Mouse (Mus musculus) midbrain, embryonic 10.5 days (tissue): Measurements from ENCODE around the gene Gpr174. TPM values are rescaled to one million over a fixed set of nuclear protein-coding genes. Genes with fewer than 3 reads are reported as not detected.

Source experiments
- DNase-seq: peaks from one replicate; pipeline ENCODE4 v3.0.0-alpha.2; 2017; ENCODE audit warnings: low spot score
- H3K27ac ChIP-seq: fragments of 300-500 bp; sonication (generic); replicated peaks from 2 replicates; pipeline ENCODE4 v1.5.1; 2016; ENCODE audit warnings: mild to moderate bottlenecking
- H3K27me3 ChIP-seq: fragments of 300-500 bp; sonication (generic); 2 replicates; pipeline ENCODE4 v1.6.1; 2016; ENCODE audit warnings: low read depth, mild to moderate bottlenecking; ENCODE audit not compliant: poor library complexity, severe bottlenecking
- H3K36me3 ChIP-seq: fragments of 300-500 bp; sonication (generic); 2 replicates; pipeline ENCODE4 v1.6.1; 2016; ENCODE audit warnings: mild to moderate bottlenecking, moderate library complexity
- H3K4me1 ChIP-seq: fragments of 300-500 bp; sonication (generic); 2 replicates; pipeline ENCODE4 v1.6.1; 2016
- H3K4me3 ChIP-seq: fragments of 300-500 bp; sonication (generic); 2 replicates; pipeline ENCODE4 v1.5.1; 2016; ENCODE audit warnings: mild to moderate bottlenecking, moderate library complexity
- H3K9me3 ChIP-seq: fragments of 300-500 bp; sonication (generic); replicated peaks from 2 replicates; pipeline ENCODE4 v1.6.1; 2016; ENCODE audit warnings: mild to moderate bottlenecking
- WGBS: fragments of 180-500 bp; shearing (Covaris S2); methylation state at CpG from one replicate; pipeline ENCODE4 v1.1.7; 2016; 5-methylcytosine and 5-hydroxymethylcytosine counted together
- polyA plus RNA-seq: library from polyadenylated mRNA; unstranded; fragments of >200 nt; fragmentation: Nextera tagmentation; extraction: Ambion mirVana; gene quantifications from 2 replicates; pipeline ENCODE4 v1.2.1, GENCODE M21; 2016

The Gpr174 gene
- polyA plus RNA-seq, 1 experiment from 2014 or later, result not detected

- no peaks in the 10 kb centered on the region for H3K4me1 ChIP-seq
- no peak for DNase-seq
- no peak overlapping the region for H3K27ac ChIP-seq
- no peaks in the 10 kb centered on the region for H3K36me3 ChIP-seq
- peaks cover 6% of the 10 kb centered on the region; the same call in 1 of the 2 replicates for H3K27me3 ChIP-seq
- 73% methylated on average over 5 of the region's 5 CpGs for WGBS
- no peak overlapping the region for H3K4me3 ChIP-seq
- H3K9me3 ChIP-seq, result no peaks in the 10 kb centered on the region
These were observed 56.9 kb downstream of the Gpr174 start for GRCm38 (mm10) chrX:107312533-107312932.

GRCm38 (mm10) chrX:107325697-107326381, 70.2 kb downstream of the Gpr174 start:
- no peak overlapping the region for H3K27ac ChIP-seq
- H3K27me3 ChIP-seq, result no peaks in the 10 kb centered on the region
- 94% methylated on average over 8 of the region's 8 CpGs for WGBS
- H3K9me3 ChIP-seq, result no peaks in the 10 kb centered on the region
- no peaks in the 10 kb centered on the region for H3K4me1 ChIP-seq
- no peak overlapping the region for H3K4me3 ChIP-seq
- DNase-seq, result no peak
- H3K36me3 ChIP-seq, result no peaks in the 10 kb centered on the region

GRCm38 (mm10) chrX:107329849-107330248, 74.2 kb downstream of the Gpr174 start:
- DNase-seq, result no peak

GRCm38 (mm10) chrX:107336609-107337008, 80.9 kb downstream of the Gpr174 start:
- no peaks in the 10 kb centered on the region for H3K4me1 ChIP-seq
- WGBS, result 87% methylated on average over 1 of the region's 1 CpGs
- H3K4me3 ChIP-seq, result no peak overlapping the region
- DNase-seq, result no peak
- no peak overlapping the region for H3K27ac ChIP-seq
- no peaks in the 10 kb centered on the region for H3K9me3 ChIP-seq
- no peaks in the 10 kb centered on the region for H3K36me3 ChIP-seq
- no peaks in the 10 kb centered on the region for H3K27me3 ChIP-seq

More at GRCm38 (mm10) chrX:107329849-107330248, 74.2 kb downstream of the Gpr174 start:
- H3K27me3 ChIP-seq, result no peaks in the 10 kb centered on the region
- WGBS, result 81% methylated on average over 3 of the region's 3 CpGs
- no peak overlapping the region for H3K4me3 ChIP-seq
- no peaks in the 10 kb centered on the region for H3K36me3 ChIP-seq
- H3K4me1 ChIP-seq, result no peaks in the 10 kb centered on the region
- no peaks in the 10 kb centered on the region for H3K9me3 ChIP-seq
- no peak overlapping the region for H3K27ac ChIP-seq

GRCm38 (mm10) chrX:107341980-107342379, 86.3 kb downstream of the Gpr174 start:
- Histone ChIP-seq H3K36me3 (no peaks in the 10 kb centered on the region), H3K4me3 (no peak overlapping the region), H3K4me1 (no peaks in the 10 kb centered on the region), H3K27ac (no peak overlapping the region), H3K27me3 (no peaks in the 10 kb centered on the region), H3K9me3 (no peaks in the 10 kb centered on the region)
- DNase-seq, result no peak
- WGBS, result 46% methylated on average over 3 of the region's 3 CpGs

Other genes starting within 250 kb of the Gpr174 start
- gene P2ry10, start 167.4 kb upstream of the Gpr174 start, polyA plus RNA-seq, result not detected in 2 replicates
- gene P2ry10b, start 107.0 kb upstream of the Gpr174 start, polyA plus RNA-seq, result 0.30 and 0.31 TPM in 2 replicates
- 86.5 and 106 TPM in 2 replicates for gene Itm2a, start 147.5 kb downstream of the Gpr174 start, polyA plus RNA-seq